Mouse (Mus musculus) telencephalon, adult 2 months (tissue): ENCODE results near the gene Thpo.

Experiments used
- DNase-seq: peaks from one replicate; pipeline ENCODE4 v3.0.0-alpha.2; 2011; ENCODE audit warnings: low read depth, low spot score

Gene Thpo

DNA sequence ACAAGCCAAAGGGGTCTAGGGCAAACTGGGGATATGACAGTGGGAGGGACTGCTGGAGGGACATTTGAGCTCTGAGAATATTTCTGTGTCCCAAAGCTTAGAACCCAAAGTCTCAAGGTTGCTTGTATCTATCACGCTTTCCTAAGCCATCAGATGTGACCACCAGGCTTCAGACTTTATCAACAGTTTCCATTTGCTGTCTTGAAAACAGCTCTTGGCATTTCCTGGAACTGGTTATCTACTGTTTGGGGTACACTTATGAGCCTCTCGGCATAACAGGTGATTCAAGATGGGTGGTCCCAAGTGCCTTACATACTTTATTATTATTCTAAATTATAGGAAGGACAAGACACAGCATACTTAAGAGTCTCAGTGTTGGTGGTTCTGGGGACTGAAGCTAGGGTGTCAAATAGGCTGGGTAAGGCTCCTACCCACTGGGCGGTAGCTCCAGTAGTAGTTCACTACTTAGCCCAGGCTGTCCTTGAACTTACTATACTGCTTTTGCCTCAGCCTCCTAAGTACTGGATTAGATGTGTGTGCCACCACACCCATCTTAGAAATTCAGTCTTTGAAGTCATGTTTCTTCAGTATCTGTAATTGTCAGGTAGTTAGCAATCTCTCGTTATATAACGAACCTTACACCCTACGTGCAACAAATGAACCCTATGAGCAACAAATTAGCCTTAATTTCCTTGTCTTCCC is 30.5 kb downstream of the Thpo start:
- DNase-seq: no peak

DNA sequence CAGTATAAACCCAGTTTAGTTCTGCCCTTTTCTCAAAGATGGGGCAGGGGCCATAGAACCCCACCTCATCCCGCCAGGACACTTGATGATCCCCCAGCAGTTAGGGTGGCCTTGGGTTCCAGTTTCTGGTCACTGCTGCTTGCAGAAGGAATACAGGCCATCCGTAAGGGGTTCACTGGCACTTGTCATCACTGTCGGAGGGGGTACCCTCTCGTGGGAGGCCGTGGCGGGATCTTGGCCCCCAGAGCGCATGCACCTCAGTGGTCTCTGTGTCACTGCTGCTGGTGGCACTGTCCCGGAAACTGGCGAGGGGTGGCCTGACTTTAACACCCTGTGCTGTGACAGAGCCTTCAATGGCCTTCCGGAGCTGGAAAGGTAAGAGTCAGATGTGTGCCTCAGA is 31.2 kb downstream of the Thpo start:
- no peak for DNase-seq

DNA sequence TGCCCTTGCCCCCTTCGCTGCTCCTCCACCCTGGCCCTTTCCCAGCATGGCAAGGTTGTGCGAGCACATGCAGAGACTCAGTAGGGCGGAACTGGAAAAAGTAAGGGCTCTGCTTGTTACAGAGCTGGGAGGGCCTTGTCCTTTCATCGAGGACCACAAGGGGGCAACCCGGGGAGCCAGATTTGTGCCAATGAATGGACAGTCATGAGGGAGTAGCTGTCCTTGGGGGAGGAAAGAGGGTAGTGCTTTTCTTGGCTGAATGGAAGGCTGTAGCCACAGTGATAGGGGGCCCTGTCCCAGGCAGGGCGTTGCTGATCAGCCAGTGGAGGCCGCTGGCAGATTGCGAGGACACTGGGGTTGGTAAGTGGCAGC is 31.8 kb downstream of the Thpo start:
- no peak for DNase-seq

DNA sequence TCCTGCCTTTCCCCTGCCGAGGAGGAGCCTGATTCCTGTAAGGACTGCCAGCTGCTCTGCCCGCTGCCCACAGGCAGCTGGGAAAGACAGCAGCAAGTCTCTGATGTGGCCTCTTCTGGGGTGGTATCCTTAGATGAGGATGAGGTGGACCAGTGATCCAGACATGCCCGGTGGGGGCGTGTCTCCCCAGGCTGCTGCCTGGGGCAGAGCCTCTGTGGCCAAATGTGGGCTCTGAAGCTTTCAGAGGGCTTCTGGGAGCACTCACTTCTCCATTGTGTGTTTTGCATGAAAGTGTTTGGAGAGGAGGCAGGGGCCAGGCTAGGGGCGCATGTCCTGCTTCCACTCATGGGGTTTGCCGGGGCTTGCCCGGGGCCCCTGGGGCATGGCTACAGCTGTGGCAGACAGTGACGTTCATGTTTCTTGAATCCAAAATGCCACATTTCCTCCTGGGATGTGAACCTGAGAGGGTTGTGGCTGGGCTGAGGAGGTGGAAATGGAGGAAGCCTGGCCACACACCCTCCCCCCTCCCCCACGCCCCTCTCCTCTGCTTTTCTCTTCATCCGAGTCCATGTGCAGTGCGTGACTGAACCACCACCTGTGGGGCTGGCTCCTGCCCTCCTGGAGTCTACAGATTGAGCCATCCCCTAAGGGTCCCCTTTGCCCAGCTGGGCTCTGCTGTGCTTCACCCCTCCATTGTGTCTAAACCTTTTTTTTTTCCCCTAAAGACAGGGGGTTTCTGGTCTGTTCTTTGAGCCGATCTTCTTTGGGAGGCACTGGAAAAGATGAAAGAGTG is 32.4 kb downstream of the Thpo start:
- no peak for DNase-seq

DNA sequence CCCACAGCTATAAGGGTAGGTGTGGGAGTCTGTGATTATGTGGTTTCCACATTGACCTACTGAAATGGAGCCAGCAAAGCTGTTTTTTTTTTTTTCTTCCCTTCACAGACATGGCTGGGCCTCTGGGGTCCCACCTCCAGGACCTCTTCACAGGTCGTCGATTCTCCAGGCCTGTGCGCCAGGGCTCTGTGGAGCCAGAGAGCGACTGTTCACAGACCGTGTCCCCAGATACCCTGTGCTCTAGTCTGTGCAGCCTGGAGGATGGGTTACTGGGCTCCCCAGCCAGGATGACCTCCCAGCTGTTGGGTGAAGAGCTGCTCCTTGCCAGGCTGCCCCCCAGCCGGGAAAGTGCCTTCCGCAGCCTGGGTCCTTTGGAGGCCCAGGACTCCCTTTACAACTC is 33.0 kb downstream of the Thpo start:
- DNase-seq: no peak

DNA sequence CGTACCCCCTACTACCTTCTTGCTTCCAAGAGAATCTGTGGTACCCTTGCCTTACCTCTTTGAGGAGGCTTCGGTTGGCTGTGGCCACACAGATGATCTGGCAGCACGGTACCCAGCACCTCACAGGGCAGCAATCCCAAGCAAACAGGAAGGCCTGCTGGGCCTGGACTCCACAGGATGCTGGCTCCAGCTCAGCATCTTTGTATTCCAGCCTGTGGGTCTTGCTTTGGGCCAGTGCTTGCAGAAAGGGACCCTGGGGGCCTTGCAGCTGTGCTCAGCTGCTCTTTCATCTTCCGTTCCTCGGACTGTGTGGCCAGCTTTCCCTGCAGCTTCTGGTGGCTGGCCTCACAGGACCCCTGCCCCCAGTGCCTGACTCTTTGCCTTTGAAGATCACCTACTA is 34.3 kb downstream of the Thpo start:
- no peak for DNase-seq

DNA sequence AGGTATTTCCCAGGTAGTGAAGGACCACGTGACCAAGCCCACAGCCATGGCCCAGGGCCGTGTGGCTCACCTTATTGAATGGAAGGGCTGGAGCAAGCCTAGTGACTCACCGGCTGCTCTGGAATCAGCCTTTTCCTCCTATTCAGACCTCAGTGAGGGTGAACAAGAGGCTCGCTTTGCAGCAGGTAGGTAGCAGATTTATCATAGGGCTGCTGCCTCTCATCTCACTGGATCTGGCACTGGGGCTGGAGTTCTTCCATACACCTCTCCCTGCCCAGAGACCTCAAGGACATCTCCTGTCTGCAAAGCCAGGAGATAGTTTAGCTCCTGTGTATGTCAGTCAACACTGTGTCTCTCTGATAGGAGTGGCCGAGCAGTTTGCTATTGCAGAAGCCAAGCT is 35.0 kb downstream of the Thpo start:
- DNase-seq: no peak

DNA sequence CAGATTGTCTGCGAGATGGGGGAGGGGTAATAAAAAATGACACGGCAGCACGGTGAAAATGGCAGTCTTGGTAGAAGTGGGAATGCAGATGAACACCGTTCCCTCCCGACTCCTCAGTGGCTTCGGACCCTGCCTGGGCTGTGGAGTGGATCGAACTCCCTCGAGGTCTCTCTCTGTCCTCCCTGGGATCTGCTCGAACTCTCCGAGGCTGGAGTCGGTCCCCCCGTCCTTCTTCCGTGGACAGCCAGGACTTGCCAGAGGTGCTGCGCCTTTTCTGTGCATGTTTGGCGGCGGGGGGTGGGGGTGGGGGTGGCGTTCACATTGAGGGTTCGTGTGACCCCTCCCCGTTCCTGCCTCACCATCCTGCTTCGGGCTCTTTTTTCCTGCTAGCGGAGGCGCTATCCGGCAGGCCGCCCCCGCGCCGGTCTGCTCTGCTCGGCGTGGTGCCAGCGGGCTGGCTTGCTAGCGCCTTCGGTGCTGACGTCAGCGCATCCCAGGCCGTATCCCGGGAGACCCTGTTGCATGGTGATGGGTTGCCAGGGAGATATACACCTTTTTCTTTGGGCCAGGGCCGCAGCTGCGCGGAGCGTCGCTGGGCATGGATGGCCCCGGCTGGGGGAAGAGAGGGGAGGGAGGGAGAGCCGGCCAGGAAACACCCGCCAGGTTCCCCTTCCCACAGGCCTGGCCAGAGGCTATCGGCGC is 38.5 kb downstream of the Thpo start:
- DNase-seq: peak; percentile 91

DNA sequence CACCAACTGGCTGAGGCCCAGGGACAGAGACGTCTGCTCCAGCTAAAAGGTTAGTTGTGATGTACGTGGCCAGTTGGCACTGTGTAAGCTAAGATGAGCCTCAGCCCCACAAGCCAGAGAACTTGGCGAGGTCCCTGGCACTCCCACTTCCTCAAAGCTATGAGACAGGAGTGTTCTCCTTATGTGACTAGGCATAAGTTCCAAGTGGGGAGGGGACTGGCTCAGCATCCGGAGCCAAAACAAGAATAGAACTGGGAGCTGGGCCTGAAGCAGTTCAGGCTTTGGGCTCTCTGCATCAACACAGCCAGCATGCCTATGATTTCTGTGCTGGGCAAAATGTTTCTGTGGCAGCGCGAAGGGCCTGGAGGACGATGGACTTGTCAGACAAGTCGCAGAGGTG is 39.5 kb downstream of the Thpo start:
- peak; percentile 93 for DNase-seq

DNA sequence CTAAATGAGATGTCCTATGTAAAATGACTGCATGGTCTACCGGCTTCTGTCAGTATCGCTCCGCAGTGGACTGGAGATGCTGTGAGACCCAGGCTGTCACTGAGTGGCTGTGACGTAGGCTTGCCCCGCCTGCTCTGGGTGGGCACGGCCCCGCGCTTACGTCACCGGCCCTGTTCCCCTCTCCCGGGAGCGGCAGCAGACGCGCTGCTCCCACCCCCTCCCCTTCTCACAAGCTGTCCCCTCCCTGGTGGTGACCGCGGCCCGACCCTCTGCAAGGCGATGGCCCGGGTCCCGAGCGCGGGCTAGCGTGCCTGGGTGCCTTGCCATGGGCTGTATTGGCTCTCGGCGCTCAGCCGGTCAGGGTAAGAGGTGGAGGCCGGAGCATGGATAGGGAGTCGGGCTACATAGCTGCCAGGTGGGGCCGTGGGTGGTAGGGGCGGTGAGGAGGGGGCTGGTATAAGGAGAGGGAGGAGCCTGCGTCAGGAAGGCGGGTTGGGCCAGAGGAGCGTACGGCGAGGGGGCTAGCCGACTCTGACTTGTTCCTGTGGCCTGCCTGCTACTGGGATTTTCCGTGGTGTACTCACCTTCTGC is 41.1 kb downstream of the Thpo start, which contains the start of gene Fam131a:
Gene Fam131a, plus strand, starts transcription at position 131 of the 591 bp plus-strand sequence.
- peak; percentile 90 for DNase-seq

DNA sequence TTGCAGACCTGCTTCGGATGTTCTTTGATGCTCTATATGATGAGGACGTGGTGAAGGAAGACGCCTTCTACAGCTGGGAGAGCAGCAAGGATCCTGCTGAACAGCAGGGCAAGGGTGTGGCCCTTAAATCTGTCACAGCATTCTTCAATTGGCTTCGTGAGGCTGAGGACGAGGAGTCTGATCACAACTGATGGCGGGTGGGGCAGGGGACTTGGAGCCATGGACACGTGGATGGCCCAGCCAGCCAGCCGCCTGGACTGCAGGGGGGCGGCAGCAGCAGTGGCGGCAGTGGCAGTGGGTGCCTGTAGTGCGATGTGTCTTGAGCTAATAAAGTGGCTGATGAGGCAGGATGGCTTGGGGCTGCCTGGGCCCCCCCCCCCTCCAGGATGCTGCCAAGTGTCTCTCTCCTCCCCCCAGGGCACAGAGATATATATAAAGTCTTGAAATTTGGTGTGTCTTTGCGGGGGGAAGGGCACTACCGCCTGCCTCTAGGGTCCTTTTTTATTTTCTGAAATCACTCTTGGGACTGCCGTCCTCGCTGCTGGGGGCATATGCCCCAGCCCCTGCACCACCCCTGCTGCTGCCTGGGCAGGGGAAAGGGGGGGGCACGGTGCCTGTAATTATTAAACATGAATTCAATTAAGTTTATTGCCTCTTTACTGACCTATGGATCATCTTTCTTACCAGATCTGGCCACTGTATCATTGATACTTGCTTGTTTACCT is 41.9 kb downstream of the Thpo start:
- DNase-seq: no peak

DNA sequence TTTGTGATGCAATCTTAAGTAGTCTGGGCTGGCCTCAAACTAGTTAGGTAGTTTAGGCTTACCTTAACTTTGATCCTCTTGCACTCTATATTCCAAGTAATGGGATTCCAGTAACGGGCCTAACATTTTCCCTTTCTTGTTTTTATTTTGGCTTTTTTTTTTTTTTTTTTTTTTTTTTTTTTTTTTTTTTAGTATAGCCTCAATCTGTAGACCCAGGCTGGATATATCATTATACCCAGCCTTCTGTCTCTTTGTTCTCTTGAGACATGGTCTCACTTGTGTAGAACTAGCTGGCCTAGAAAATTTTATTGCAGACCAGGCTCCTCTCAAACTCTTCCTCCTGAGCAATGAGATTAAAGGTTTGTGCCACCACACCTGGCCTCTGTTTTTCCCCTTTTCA is 42.7 kb downstream of the Thpo start:
- DNase-seq: no peak

DNA sequence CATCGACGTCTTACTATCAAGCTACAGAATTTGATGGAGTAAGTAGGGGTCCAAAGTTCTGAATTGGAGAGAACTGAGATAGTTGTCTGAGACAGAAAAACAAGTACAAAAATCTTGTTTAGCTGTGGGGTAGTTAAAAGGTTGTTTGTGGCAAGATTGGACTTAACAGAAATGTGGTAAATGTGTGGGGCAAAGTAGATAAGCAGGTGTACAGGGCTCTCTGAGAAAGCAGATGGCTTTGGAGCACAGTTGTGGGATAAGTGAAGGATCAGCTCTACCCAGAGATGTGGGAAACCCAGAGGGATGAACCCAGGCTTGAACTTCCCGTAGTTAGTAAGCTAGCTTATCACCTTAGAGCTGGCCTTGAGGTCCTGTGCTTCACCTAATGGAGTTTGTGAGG is 43.5 kb downstream of the Thpo start:
- DNase-seq: no peak

DNA sequence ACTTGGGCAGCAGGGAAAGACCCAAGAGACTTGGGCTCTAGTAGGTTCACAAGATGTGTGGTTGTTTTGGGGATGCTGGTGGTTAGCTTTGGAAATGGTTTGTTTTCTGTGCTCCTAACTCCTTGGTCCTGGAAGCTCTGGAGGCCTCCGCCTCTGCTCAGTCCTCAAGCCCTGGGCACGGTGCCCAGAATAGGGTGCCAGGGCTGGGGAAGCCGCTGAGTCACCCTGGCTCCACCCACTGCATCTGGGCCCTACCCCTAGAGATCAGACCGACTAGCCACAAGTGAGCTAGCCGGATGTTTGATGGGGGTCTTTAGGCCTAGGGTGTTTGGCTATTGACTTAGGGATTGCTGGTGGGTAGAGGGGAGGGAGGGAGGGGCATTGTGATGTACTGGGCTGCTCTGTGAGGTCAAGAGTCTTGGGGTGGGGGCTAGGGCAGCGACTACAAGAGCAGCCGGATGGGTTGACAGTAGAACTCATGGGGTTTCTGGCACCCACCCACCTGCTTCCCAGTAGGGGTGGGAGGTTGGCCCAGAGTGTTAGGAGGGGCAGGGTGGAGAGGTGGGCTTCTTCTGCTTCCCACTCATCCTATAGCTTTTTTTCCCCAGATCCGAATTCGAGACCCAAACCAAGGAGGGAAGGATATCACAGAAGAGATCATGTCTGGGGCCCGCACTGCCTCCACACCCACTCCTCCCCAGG is 56.2 kb downstream of the Thpo start:
- no peak for DNase-seq

DNA sequence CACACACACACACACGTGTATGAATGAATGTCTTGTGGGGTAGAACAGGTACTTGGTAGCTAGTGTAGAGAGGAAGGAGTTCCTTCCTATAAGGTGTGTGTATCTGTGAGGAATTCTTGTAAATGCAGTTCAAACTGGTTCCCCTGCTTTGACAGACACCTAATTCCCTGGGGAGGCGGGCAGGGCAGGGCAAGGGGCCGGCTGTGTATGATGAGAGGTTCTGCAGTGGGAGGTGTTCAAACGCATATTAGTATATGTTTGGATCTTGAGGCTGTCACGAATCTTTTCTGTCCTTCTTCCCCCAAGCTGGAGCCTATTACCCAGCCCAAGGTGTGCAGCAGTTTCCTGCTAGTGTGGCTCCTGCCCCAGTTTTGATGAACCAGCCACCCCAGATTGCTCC is 56.9 kb downstream of the Thpo start:
- DNase-seq: no peak

DNA sequence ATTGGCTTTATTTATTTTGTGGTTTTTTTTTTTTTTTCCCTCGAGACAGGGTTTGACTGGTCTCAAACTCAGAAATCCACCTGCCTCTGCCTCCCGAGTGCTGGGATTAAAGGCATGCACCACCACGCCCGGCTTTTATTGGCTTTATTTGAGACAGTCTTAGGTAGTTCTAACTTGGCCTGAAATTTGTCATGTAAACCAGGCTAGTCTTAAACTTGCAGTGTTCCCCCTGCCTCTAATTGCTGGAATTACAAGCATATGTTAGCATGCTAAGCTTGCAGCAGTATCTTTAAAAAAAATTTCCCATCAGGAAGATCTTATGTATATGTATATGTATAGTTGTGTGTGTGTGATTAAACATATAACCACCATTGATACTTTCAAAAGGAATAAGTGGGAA is 57.6 kb downstream of the Thpo start:
- DNase-seq: no peak

DNA sequence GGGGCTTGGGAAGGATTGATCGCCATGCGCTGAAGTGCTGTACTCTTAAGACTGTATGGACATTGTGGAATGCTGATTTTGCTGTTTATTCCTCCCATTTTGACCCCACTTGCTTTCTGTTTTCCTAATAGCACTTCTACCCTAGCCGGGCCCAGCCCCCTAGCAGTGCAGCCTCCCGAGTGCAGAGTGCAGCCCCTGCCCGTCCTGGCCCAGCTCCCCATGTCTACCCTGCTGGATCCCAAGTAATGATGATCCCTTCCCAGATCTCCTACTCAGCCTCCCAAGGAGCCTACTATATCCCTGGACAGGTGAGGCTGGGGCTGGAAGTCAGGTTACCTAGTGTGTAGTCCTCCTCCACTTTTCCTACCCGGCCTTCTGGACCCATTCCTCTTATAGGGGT is 59.1 kb downstream of the Thpo start:
- no peak for DNase-seq
